Mouse (Mus musculus) telencephalon, adult 2 months (tissue): ENCODE data around the gene Gm21560.
"Not testable (repeated sequence)": the region's sequence is repeated elsewhere in the genome, so short reads cannot be mapped to it uniquely, and the experiment has no call there.

Source experiments
- DNase-seq: peaks from one replicate; pipeline ENCODE4 v3.0.0-alpha.2; 2011; ENCODE audit warnings: low read depth, low spot score

The Gm21560 gene

DNA sequence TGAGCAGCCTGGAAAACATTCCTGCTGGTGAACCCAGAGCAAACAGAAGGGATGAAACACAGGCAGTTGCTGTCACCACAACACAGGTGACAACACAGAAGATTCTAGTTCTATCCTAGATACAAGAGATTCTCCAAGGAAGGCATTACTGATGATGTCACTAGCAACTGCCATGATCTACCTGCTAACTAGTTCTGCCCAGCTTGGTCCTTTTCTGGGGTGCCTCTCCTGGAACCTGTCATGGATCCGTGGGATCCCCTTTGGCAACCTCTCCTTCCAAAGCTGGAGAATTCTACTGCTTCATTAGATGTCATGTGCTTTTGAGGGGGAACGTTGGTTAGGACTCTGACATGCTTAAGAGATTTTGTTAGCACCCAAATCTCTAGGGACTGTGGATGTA lies at the start of gene Gm21560:
Gm21560 (minus strand) TSS at position 101 of the 400 bp plus-strand sequence.
- DNase-seq = not testable (repeated sequence)

GRCm38 (mm10) chr14:6163538-6163937 lies 55.6 kb downstream of the Gm21560 start:
- DNase-seq = not testable (repeated sequence)

DNA sequence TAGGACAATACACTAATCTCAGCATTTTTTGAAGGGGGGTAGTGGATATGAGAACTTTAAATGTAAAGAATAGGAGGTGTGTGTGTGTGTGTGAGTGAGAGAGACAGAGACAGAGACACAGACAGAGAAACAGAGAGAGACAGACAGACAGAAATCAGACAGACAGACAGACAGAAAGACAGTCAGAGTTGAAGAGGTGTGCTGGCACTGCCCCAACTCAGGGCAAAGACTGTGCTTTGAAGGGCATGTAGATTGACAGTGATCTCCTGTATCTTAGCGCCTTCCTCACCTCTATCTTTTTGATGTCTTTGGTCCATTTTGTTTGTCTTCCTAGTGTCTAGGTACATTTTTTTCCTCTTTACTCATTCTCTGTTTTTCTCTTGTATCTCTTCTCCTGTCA lies 58.0 kb downstream of the Gm21560 start:
- not testable (repeated sequence) for DNase-seq
